Mouse (Mus musculus): Measurements from ENCODE around the gene Trim15.

DNA sequence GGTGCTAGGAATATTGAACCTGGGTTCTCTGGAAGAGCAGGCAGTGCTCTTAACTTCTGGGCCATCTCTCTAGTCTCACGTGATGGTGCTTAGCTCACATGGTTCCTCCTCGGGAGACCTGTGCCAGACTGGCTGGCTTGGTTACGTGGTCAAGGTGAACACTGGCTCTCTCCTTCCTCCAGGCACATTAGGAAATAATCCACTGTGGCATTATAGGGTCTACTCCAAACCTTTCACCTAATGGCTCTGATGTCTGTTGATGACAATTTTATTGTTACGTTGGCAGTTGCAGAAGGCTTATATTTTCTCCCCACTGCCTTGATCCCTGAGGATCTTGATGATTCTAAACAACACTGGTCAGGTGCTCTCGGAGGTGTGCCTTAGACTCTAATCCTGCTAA lies 18.1 kb downstream of the Trim15 start:
- no peak for TF ChIP-seq POLR2A (IDR thresholded peaks at IDR 0.05; ENCODE audit: insufficient read length, low read depth)
- TF ChIP-seq POLR2AphosphoS2 (IDR thresholded peaks at IDR 0.05; ENCODE audit: insufficient read length, low read depth) = no peak
- TF ChIP-seq USF1 (IDR thresholded peaks at IDR 0.05; ENCODE audit: low read depth) = no peak
- no peak for TF ChIP-seq E2F4 (IDR thresholded peaks at IDR 0.05; ENCODE audit: insufficient read depth)
- TF ChIP-seq TCF12 (IDR thresholded peaks at IDR 0.05; ENCODE audit: insufficient read depth, poor library complexity, severe bottlenecking) = no peak
- TF ChIP-seq REST (IDR thresholded peaks at IDR 0.05; ENCODE audit: insufficient read depth, insufficient read length) = no peak
